Comparison of ENCODE assay signal across 14 mouse cellular contexts in the genomic region with DNA sequence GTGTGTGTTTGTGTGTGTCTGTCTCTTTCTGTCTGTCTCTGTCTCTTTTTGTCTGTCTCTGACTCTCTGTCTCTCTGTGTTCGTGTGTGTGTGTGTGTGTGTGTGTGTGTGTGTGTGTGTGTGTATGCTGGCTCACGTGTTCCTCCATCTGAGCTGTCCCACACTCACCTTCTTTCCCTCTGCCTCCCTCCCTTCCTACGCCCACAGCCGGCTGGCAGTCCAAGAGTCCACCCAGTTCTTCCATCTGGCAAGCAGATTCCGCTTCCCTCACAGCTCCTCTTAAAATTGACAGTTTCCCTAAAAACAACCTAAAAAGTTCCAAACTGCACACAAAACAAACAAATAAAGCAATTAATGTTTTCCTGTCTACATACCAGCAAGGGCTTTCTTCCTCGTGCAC. TPM values are rescaled to one million over a fixed set of nuclear protein-coding genes. Genes with fewer than 3 reads are reported as not detected.
DNase-seq lines count a peak whose midpoint lies in the region; ATAC-seq and TF ChIP-seq lines count a peak whose summit lies in the region.
"Had no signal": no experiment of that assay in that cellular context is flagged by ENCODE, and none has a peak within 500 bp of the region (broad histone marks: within the 10 kb centered on the region; RNA-seq: fewer than 3 reads in every experiment).

No protein-coding gene starts in this region.

- TF ChIP-seq POLR2A in kidney, adult 2 months (IDR thresholded peaks at IDR 0.05; ENCODE audit: low read depth, low read length): no peak

- no peak overlapping the region for H3K27ac ChIP-seq in kidney, adult 2 months (ENCODE audit: insufficient read depth, low read depth, low read length)
- no peak overlapping the region for H3K27ac ChIP-seq in kidney, embryonic 14.5 days (ENCODE audit: low read depth, low read length)
- H3K27ac ChIP-seq in left cerebral cortex, adult 2 months: no peak overlapping the region
- H3K27ac ChIP-seq: embryonic facial prominence, embryonic 13.5 days; limb, embryonic 15.5 days had no signal

- peak; percentile 72 for DNase-seq in kidney, adult 2 months
- DNase-seq in kidney, postnatal 4 days: peak; percentile 3 to 24
- peak; percentile 34 to 72 for DNase-seq in left cerebral cortex, adult 2 months (ENCODE audit: extremely low spot score in 1 of 2, low spot score in 2 of 2)
- DNase-seq in right cerebral cortex, postnatal 4 days: peak; percentile 6
- DNase-seq in thymus, postnatal 4 days: no peak
- no peak for DNase-seq in gastrocnemius, postnatal 25 days
- no peak for DNase-seq in heart, postnatal 10 days
- DNase-seq: forebrain, postnatal 0 days; lung, postnatal 4 days had no signal

- no peak overlapping the region for H3K4me3 ChIP-seq in kidney, adult 2 months (ENCODE audit: insufficient read depth, low read depth, low read length)
- H3K4me3 ChIP-seq in kidney, embryonic 14.5 days (ENCODE audit: low read length): no peak overlapping the region
- no peak overlapping the region for H3K4me3 ChIP-seq in left cerebral cortex, adult 2 months
- H3K4me3 ChIP-seq: embryonic facial prominence, embryonic 13.5 days; heart, embryonic 12.5 days; limb, embryonic 15.5 days had no signal

- ATAC-seq in kidney, embryonic 14.5 days (ENCODE audit: low FRiP score, low TSS enrichment): no peak
- ATAC-seq: forebrain, postnatal 0 days; hindbrain, embryonic 16.5 days had no signal

- intact Hi-C loops in left cerebral cortex, adult 2 months (cut with DNase I): no loop called here
- intact Hi-C loops in heart, postnatal 10 days (cut with DNase I): no loop called here

- H3K27me3 ChIP-seq in kidney, adult 2 months (replicated peaks; ENCODE audit: control insufficient read depth, insufficient read depth, low read length): no peaks in the 10 kb centered on the region
- H3K27me3 ChIP-seq in kidney, embryonic 14.5 days (ENCODE audit: control insufficient read depth, insufficient read depth, low read length): no peaks in the 10 kb centered on the region
- H3K27me3 ChIP-seq: embryonic facial prominence, embryonic 13.5 days; heart, embryonic 12.5 days; limb, embryonic 15.5 days had no signal

- no peak overlapping the region for H3K4me2 ChIP-seq in kidney, embryonic 14.5 days (replicated peaks; ENCODE audit: low read depth, low read length)
- H3K4me2 ChIP-seq: embryonic facial prominence, embryonic 13.5 days; heart, embryonic 12.5 days; limb, embryonic 15.5 days had no signal

- WGBS in kidney, adult 2 months: 23% methylated on average over 6 of the region's 6 CpGs
- 57% methylated on average over 6 of the region's 6 CpGs for WGBS in kidney, embryonic 14.5 days

- H3K9me3 ChIP-seq in kidney, embryonic 14.5 days (ENCODE audit: control insufficient read depth, low read length): no peaks in the 10 kb centered on the region
- H3K9me3 ChIP-seq: embryonic facial prominence, embryonic 13.5 days; heart, embryonic 12.5 days; limb, embryonic 15.5 days had no signal

- TF ChIP-seq CTCF in kidney, adult 2 months (conservative IDR thresholded peaks at IDR 0.05; ENCODE audit: insufficient read depth, insufficient read length, low read depth, low read length): no peak
- no peak for TF ChIP-seq CTCF in left cerebral cortex, adult 2 months (IDR thresholded peaks at IDR 0.05)

- 0 out of 2 replicates have a peak, but pooled peaks cover 2% of the 10 kb centered on the region for H3K4me1 ChIP-seq in kidney, adult 2 months (ENCODE audit: control insufficient read depth, insufficient read depth, low read length)
- no peaks in the 10 kb centered on the region for H3K4me1 ChIP-seq in kidney, embryonic 14.5 days (ENCODE audit: control insufficient read depth, insufficient read depth, low read length)
- H3K4me1 ChIP-seq: embryonic facial prominence, embryonic 13.5 days; limb, embryonic 15.5 days had no signal

- H3K36me3 ChIP-seq in kidney, adult 2 months (ENCODE audit: control insufficient read depth, insufficient read depth, low read length): no peaks in the 10 kb centered on the region
- H3K36me3 ChIP-seq in kidney, embryonic 14.5 days (ENCODE audit: control insufficient read depth, insufficient read depth, low read length): no peaks in the 10 kb centered on the region
- H3K36me3 ChIP-seq: embryonic facial prominence, embryonic 13.5 days; heart, embryonic 12.5 days; limb, embryonic 15.5 days had no signal

- H3K9ac ChIP-seq in kidney, embryonic 14.5 days (ENCODE audit: low read depth, low read length): no peak overlapping the region
- H3K9ac ChIP-seq: embryonic facial prominence, embryonic 13.5 days; forebrain, postnatal 0 days; heart, embryonic 12.5 days; limb, embryonic 15.5 days had no signal

RNA-seq across cellular contexts. Expression of a gene that starts 55.3 kb away (rescaled TPM):
- 7.5 and 11.0 TPM in 2 replicates for polyA plus RNA-seq in kidney, adult 2 months (2012; rRNA removed)
- 0.49 and 0.57 TPM in 2 replicates for polyA plus RNA-seq in kidney, embryonic 14.5 days (2014; fragmentation: Nextera tagmentation; extraction: Ambion mirVana)
- total RNA-seq in left cerebral cortex, adult 2 months (2021): 10 to 100 TPM; 16.0 to 17.7 TPM
- 1 to 10 TPM; 3.4 to 3.5 TPM for total RNA-seq in gastrocnemius, postnatal 25 days (2021)
- total RNA-seq in heart, postnatal 10 days (2021): 1 to 10 TPM; 3.1 to 6.3 TPM

Comparison
In these comparisons a context has a peak if more than half of its experiments do, and no peak if none do; other contexts are left out.
1. DNase-seq: peak in kidney, adult 2 months (single experiment), kidney, postnatal 4 days (2 of 2), left cerebral cortex, adult 2 months (2 of 2) and right cerebral cortex, postnatal 4 days (single experiment); none in thymus, postnatal 4 days (single experiment), gastrocnemius, postnatal 25 days (single experiment) and heart, postnatal 10 days (0 of 2).